8 mouse cellular contexts compared by ENCODE assay signal in the genomic region with DNA sequence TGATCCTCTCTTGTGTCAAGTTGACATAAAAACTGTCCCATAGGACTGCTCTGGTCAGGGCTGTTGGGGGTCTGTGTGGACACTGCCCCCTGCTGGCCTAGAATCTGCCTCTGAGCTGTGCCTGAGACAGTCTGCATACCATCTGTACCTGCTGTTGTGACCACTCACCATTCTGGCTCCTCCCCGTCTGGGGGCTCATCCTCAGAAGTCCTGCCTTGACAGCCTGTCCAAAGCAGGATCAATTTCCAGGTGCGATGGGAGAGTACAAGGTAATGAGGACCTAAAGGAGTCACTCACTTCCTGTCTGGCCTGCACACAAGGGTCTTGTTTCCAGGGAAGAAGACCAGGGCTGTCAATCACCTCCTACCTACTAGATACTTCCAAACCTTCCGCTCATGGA. TPM values are rescaled to one million over a fixed set of nuclear protein-coding genes. Genes with fewer than 3 reads are reported as not detected.
A peak's percentile ranks its signal among the peaks of the same experiment; 100 is the strongest.
DNase-seq lines count a peak whose midpoint lies in the region; ATAC-seq lines count a peak whose summit lies in the region.

No protein-coding gene starts in this region.

- H3K27ac ChIP-seq in embryonic facial prominence, embryonic 15.5 days (replicated peaks), result peak overlapping the region; percentile 22; the same call in 1 of the 2 replicates
- H3K27ac ChIP-seq in lung, embryonic 16.5 days (ENCODE audit: low read length), result no peak overlapping the region

- H3K9me3 ChIP-seq in embryonic facial prominence, embryonic 15.5 days (replicated peaks), result no peaks in the 10 kb centered on the region
- H3K9me3 ChIP-seq in lung, embryonic 16.5 days (ENCODE audit: control insufficient read depth, low read length), result no peaks in the 10 kb centered on the region

- 65% methylated on average over 3 of the region's 3 CpGs for WGBS in embryonic facial prominence, embryonic 15.5 days
- 49% methylated on average over 3 of the region's 3 CpGs for WGBS in lung, embryonic 16.5 days

- H3K27me3 ChIP-seq in embryonic facial prominence, embryonic 15.5 days, result no peaks in the 10 kb centered on the region
- no peaks in the 10 kb centered on the region for H3K27me3 ChIP-seq in lung, embryonic 16.5 days (ENCODE audit: control insufficient read depth, insufficient read depth, low read depth, low read length)

- peaks cover 15% of the 10 kb centered on the region for H3K4me1 ChIP-seq in embryonic facial prominence, embryonic 15.5 days
- peaks cover 4% of the 10 kb centered on the region for H3K4me1 ChIP-seq in lung, embryonic 16.5 days (replicated peaks; ENCODE audit: control insufficient read depth, insufficient read depth, low read length)

- ATAC-seq in embryonic facial prominence, embryonic 15.5 days (ENCODE audit: insufficient number of reproducible peaks, low FRiP score, low TSS enrichment, low read depth), result peak; percentile 39; the same call in 1 of the 2 replicates
- peak; percentile 49 for ATAC-seq in lung, embryonic 16.5 days (ENCODE audit: low read depth)

- DNase-seq in left cerebral cortex, postnatal 4 days, result peak; percentile 44
- no peak for DNase-seq in left cerebral cortex, postnatal 25 days (ENCODE audit: low spot score in 2 of 2)
- peak; percentile 64 for DNase-seq in adrenal gland, postnatal 25 days
- DNase-seq in kidney, adult 18-20 months, result peak; percentile 67
- DNase-seq in retina, adult 2 months (ENCODE audit: low read depth, low spot score), result peak; percentile 15
- DNase-seq in ovary, adult 18-20 months (ENCODE audit: low spot score), result no peak

- H3K4me2 ChIP-seq in embryonic facial prominence, embryonic 15.5 days (replicated peaks), result no peak overlapping the region
- no peak overlapping the region for H3K4me2 ChIP-seq in lung, embryonic 16.5 days (ENCODE audit: low read depth, low read length)

- intact Hi-C loops in left cerebral cortex, postnatal 4 days (cut with DNase I), result no loop called here
- intact Hi-C loops in left cerebral cortex, postnatal 25 days (cut with DNase I), result no loop called here

- no peak overlapping the region for H3K9ac ChIP-seq in embryonic facial prominence, embryonic 15.5 days
- no peak overlapping the region for H3K9ac ChIP-seq in lung, embryonic 16.5 days (ENCODE audit: low read length)

- no peaks in the 10 kb centered on the region; the same call in 1 of the 2 replicates for H3K36me3 ChIP-seq in embryonic facial prominence, embryonic 15.5 days
- H3K36me3 ChIP-seq in lung, embryonic 16.5 days (ENCODE audit: control insufficient read depth, insufficient read depth, low read length), result no peaks in the 10 kb centered on the region

- no peak overlapping the region for H3K4me3 ChIP-seq in embryonic facial prominence, embryonic 15.5 days (replicated peaks)
- H3K4me3 ChIP-seq in lung, embryonic 16.5 days (ENCODE audit: low read length), result no peak overlapping the region

RNA-seq across cellular contexts. Expression of a gene that starts 8.2 kb away (rescaled TPM):
- total RNA-seq in left cerebral cortex, postnatal 4 days (2021), result 10 to 100 TPM; 11.0 to 12.9 TPM
- total RNA-seq in left cerebral cortex, postnatal 25 days (2021), result 1 to 10 TPM; 8.6 to 9.7 TPM
- total RNA-seq in adrenal gland, postnatal 25 days (2021), result 9.9 and 10.7 TPM in 2 replicates
- 7.7 and 8.7 TPM in 2 replicates for polyA plus RNA-seq in embryonic facial prominence, embryonic 15.5 days (2015; fragmentation: Nextera tagmentation; extraction: Ambion mirVana)
- polyA plus RNA-seq in lung, embryonic 16.5 days (2015; fragmentation: Nextera tagmentation; extraction: Ambion mirVana), result 6.3 and 6.9 TPM in 2 replicates

RNA-seq across cellular contexts. Expression of a gene that starts 8.4 kb away (rescaled TPM):
- 10 to 100 TPM; 65.1 to 67.9 TPM for total RNA-seq in left cerebral cortex, postnatal 4 days (2021)
- total RNA-seq in left cerebral cortex, postnatal 25 days (2021), result 10 to 100 TPM; 60.9 to 69.4 TPM
- 107 and 115 TPM in 2 replicates for total RNA-seq in adrenal gland, postnatal 25 days (2021)
- polyA plus RNA-seq in embryonic facial prominence, embryonic 15.5 days (2015; fragmentation: Nextera tagmentation; extraction: Ambion mirVana), result 157 and 164 TPM in 2 replicates
- 150 and 157 TPM in 2 replicates for polyA plus RNA-seq in lung, embryonic 16.5 days (2015; fragmentation: Nextera tagmentation; extraction: Ambion mirVana)

RNA-seq across cellular contexts. Expression of a gene that starts 27.7 kb away (rescaled TPM):
- total RNA-seq in left cerebral cortex, postnatal 4 days (2021), result 10 to 100 TPM; 12.0 to 13.5 TPM
- total RNA-seq in left cerebral cortex, postnatal 25 days (2021), result 10 to 100 TPM; 18.7 to 20.2 TPM
- total RNA-seq in adrenal gland, postnatal 25 days (2021), result 25.1 and 28.6 TPM in 2 replicates
- 21.6 and 22.1 TPM in 2 replicates for polyA plus RNA-seq in embryonic facial prominence, embryonic 15.5 days (2015; fragmentation: Nextera tagmentation; extraction: Ambion mirVana)
- 26.8 and 27.4 TPM in 2 replicates for polyA plus RNA-seq in lung, embryonic 16.5 days (2015; fragmentation: Nextera tagmentation; extraction: Ambion mirVana)

RNA-seq across cellular contexts. Expression of a gene that starts 38.0 kb away (rescaled TPM):
- 10 to 100 TPM; 50.9 to 56.1 TPM for total RNA-seq in left cerebral cortex, postnatal 4 days (2021)
- total RNA-seq in left cerebral cortex, postnatal 25 days (2021), result 10 to 100 TPM; 76.2 to 81.5 TPM
- total RNA-seq in adrenal gland, postnatal 25 days (2021), result 0.71 and 1.0 TPM in 2 replicates
- polyA plus RNA-seq in embryonic facial prominence, embryonic 15.5 days (2015; fragmentation: Nextera tagmentation; extraction: Ambion mirVana), result 22.4 and 24.4 TPM in 2 replicates
- polyA plus RNA-seq in lung, embryonic 16.5 days (2015; fragmentation: Nextera tagmentation; extraction: Ambion mirVana), result 11.4 and 14.9 TPM in 2 replicates

Comparison
In these comparisons a context has a peak if more than half of its experiments do, and no peak if none do; other contexts are left out.
1. DNase-seq: peak in left cerebral cortex, postnatal 4 days (single experiment), adrenal gland, postnatal 25 days (single experiment), kidney, adult 18-20 months (single experiment) and retina, adult 2 months (single experiment); none in left cerebral cortex, postnatal 25 days (0 of 2) and ovary, adult 18-20 months (single experiment).